Mouse (Mus musculus): ENCODE measurements at regions not wholly inside any gene's neighbourhood (a gene's known extent, or its start where the extent isn't known, plus 50 kb on each side); places are given as distances from the start of the nearest gene placed in this dataset.

DNA sequence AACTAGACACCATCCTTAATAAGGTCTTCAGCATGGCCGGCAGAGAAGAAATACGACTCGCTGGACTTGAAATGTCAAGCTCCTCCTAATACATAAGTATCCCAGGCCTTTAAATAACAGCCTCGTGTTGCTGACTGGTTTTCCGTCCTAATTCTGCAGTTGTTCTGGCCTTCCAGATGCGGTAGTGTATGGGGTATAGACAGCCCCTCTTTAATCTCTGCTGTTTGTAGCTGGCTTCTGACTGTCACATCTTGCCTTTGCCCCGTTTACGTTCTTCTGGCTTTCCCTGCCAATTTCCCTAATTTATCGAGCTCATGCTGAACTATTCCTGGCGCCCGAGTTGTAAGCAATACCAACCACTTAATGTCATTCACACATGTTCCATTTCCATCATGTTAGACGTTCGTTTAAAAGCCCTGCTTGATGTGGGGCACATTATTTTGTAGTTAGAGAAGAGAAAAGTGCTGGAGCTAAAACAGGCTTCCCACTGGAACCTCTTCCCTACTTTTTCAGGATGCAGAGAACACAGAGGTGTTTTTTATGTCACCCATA lies 1042.2 kb downstream of the Adgrl2 start:
- Histone ChIP-seq H3K27me3 (ENCODE audit: insufficient read depth, low read length) (no peaks in the 10 kb centered on the region), H3K9me3 (replicated peaks; ENCODE audit: low read length) (no peaks in the 10 kb centered on the region), H3K4me3 (replicated peaks; ENCODE audit: low read depth, low read length) (no peak overlapping the region), H3K9ac (ENCODE audit: low read depth, low read length) (no peak overlapping the region), H3K4me2 (ENCODE audit: low read length) (no peak overlapping the region), H3K27ac (no peak overlapping the region), H3K36me3 (ENCODE audit: insufficient read depth, low read length) (no peaks in the 10 kb centered on the region), H3K4me1 (replicated peaks; ENCODE audit: insufficient read depth, low read length) (no peaks in the 10 kb centered on the region)
- WGBS: 26% methylated on average over 13 of the region's 13 CpGs
- DNase-seq (ENCODE audit: low spot score) (peak; percentile 58), ATAC-seq (replicated peaks; ENCODE audit: low FRiP score, low read depth) (no peak)
- no peak for TF ChIP-seq CTCF (IDR thresholded peaks at IDR 0.05; ENCODE audit: low read depth)

DNA sequence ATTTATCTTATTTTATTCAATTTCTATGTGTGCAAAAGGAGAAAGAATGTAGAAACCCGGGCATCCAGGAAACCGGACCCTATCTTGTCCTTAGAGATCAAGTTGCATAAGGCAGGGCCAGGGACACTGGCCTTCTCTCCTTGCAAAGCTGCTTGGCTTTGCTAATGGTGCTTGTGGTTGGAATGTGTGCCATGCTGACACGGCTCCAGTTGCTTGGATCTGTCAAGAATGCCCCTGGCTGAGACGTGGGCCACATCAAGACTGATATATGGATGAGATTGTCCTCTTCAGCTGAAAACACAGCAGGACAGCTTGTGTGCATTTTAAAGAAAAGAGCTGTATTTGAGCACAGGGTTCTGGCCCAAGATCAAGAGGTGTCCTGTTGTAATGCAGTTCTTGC lies 1047.0 kb downstream of the Adgrl2 start:
- Histone ChIP-seq H3K4me1 (replicated peaks; ENCODE audit: insufficient read depth, low read length) (no peaks in the 10 kb centered on the region), H3K36me3 (ENCODE audit: insufficient read depth, low read length) (no peaks in the 10 kb centered on the region), H3K4me3 (replicated peaks; ENCODE audit: low read depth, low read length) (no peak overlapping the region), H3K9ac (ENCODE audit: low read depth, low read length) (no peak overlapping the region), H3K4me2 (ENCODE audit: low read length) (no peak overlapping the region), H3K9me3 (replicated peaks; ENCODE audit: low read length) (no peaks in the 10 kb centered on the region), H3K27me3 (ENCODE audit: insufficient read depth, low read length) (no peaks in the 10 kb centered on the region), H3K27ac (no peak overlapping the region)
- TF ChIP-seq CTCF (IDR thresholded peaks at IDR 0.05; ENCODE audit: low read depth): no peak
- DNase-seq (ENCODE audit: low spot score) (no peak), ATAC-seq (replicated peaks; ENCODE audit: low FRiP score, low read depth) (no peak)
- 46% methylated on average over 4 of the region's 4 CpGs for WGBS

DNA sequence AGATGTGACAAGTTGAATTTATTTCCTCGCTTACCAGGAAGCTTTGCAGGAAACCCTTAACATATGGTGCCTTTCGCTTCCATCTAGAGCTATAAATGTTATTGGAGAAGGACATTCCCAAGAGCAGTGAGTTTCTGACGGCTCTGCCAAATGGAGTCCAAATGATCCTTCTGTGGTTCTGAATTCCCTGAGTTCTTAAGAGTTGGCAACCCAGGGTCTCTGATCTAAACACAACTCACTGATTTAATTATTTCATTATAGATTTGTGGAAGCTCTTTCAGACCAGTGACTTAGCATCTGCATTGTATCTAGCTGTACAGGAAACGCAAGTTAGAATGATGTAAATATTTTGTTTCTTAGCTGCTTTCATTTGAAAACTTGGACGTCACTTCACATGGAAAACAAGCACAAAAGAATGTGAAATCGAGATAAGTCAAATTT lies 1059.5 kb downstream of the Adgrl2 start:
- no peak overlapping the region for H3K9ac ChIP-seq (ENCODE audit: low read depth, low read length)
- ATAC-seq (replicated peaks; ENCODE audit: low FRiP score, low read depth) (no peak), DNase-seq (ENCODE audit: low spot score) (peak; percentile 80)
- 44% methylated on average over 6 of the region's 6 CpGs for WGBS
- 0 out of 2 replicates have a peak overlapping the region, but pooled peaks have one; percentile 5 for H3K4me2 ChIP-seq (ENCODE audit: low read length)
- H3K9me3 ChIP-seq (replicated peaks; ENCODE audit: low read length): no peaks in the 10 kb centered on the region
- no peak overlapping the region for H3K4me3 ChIP-seq (replicated peaks; ENCODE audit: low read depth, low read length)
- H3K4me1 ChIP-seq (replicated peaks; ENCODE audit: insufficient read depth, low read length): no peaks in the 10 kb centered on the region
- no peak overlapping the region; the same call in 1 of the 2 replicates for H3K27ac ChIP-seq
- no peaks in the 10 kb centered on the region for H3K36me3 ChIP-seq (ENCODE audit: insufficient read depth, low read length)
- no peaks in the 10 kb centered on the region for H3K27me3 ChIP-seq (ENCODE audit: insufficient read depth, low read length)
- TF ChIP-seq CTCF (IDR thresholded peaks at IDR 0.05; ENCODE audit: low read depth): no peak

DNA sequence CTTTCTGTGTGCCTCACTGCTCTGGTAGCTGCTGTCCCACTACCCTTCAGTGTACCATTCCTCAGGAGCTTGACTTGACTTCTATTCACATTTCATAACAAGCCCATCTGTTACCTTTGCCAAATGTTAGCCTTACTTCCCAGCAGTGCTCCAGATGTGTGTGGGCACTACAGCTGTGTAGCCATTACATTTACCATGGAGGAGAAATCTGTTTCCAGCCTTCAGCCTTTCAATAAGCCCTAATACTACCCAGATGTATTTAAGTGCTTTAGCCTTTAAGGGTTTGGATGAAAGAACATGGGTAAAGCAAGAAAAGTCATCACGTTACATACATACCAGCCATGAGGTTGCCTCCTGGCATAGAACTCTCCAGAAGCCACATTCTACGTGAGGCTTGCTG lies 1068.0 kb downstream of the Ttll7 start:
- ATAC-seq (replicated peaks; ENCODE audit: low FRiP score, low read depth): no peak
- H3K36me3 ChIP-seq (ENCODE audit: insufficient read depth, low read length): no peaks in the 10 kb centered on the region
- H3K4me1 ChIP-seq (replicated peaks; ENCODE audit: insufficient read depth, low read length): no peaks in the 10 kb centered on the region
- no peaks in the 10 kb centered on the region for H3K27me3 ChIP-seq (ENCODE audit: insufficient read depth, low read length)
- no peak for TF ChIP-seq CTCF (IDR thresholded peaks at IDR 0.05; ENCODE audit: low read depth)
- H3K9me3 ChIP-seq (replicated peaks; ENCODE audit: low read length): no peaks in the 10 kb centered on the region
- WGBS: 93% methylated on average over 2 of the region's 2 CpGs
- DNase-seq (ENCODE audit: low spot score): no peak
- H3K4me3 ChIP-seq (replicated peaks; ENCODE audit: low read depth, low read length): no peak overlapping the region
- no peak overlapping the region for H3K9ac ChIP-seq (ENCODE audit: low read depth, low read length)
- no peak overlapping the region for H3K27ac ChIP-seq
- H3K4me2 ChIP-seq (ENCODE audit: low read length): no peak overlapping the region

DNA sequence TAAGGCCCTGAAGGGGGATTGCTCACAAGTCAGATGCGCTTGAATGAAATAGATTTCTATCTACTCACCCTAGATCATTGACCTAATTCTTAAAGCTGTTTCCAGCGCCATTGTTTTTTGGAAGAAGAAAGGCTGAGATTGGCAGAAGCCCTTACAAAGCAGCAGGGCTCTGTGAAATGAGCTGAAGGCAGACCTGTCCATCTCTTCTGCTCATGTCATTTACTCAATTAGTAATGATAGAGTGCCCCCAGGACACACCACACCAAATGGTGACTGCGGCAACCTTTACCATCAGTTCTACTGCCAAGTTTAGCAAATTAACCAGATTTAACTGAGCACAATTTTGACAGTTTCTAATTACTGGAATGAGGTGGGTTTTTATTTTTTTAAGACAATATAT lies 1067.5 kb downstream of the Ttll7 start:
- Histone ChIP-seq H3K9ac (ENCODE audit: low read depth, low read length) (no peak overlapping the region), H3K4me1 (replicated peaks; ENCODE audit: insufficient read depth, low read length) (no peaks in the 10 kb centered on the region), H3K27me3 (ENCODE audit: insufficient read depth, low read length) (no peaks in the 10 kb centered on the region), H3K36me3 (ENCODE audit: insufficient read depth, low read length) (no peaks in the 10 kb centered on the region), H3K27ac (no peak overlapping the region), H3K9me3 (replicated peaks; ENCODE audit: low read length) (no peaks in the 10 kb centered on the region), H3K4me3 (replicated peaks; ENCODE audit: low read depth, low read length) (no peak overlapping the region), H3K4me2 (ENCODE audit: low read length) (no peak overlapping the region)
- no peak for TF ChIP-seq CTCF (IDR thresholded peaks at IDR 0.05; ENCODE audit: low read depth)
- ATAC-seq (replicated peaks; ENCODE audit: low FRiP score, low read depth): no peak
- WGBS: 96% methylated on average over 3 of the region's 3 CpGs
- DNase-seq (ENCODE audit: low spot score): no peak

DNA sequence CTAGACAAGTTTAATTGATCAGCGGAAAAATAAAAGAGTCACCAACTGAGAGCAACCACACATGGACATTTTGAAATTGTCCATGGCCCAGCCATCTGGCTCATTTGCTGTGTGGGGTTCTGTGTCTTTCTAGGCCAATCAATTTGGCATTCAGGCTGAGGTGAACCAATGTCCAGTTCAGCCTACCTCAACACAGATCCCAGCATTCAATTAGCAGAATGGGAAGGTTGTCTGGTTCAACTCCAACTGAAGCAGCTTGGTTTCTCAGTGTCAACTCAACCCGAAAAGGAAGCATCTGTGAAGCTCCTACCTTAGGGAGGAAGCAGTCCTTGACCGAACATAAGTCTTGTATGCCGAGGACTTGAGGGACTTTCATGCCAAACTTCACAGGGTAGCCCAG lies 1067.0 kb downstream of the Ttll7 start:
- no peak overlapping the region for H3K4me3 ChIP-seq (replicated peaks; ENCODE audit: low read depth, low read length)
- no peak overlapping the region for H3K9ac ChIP-seq (ENCODE audit: low read depth, low read length)
- H3K27ac ChIP-seq: no peak overlapping the region
- WGBS: 91% methylated on average over 4 of the region's 4 CpGs
- H3K36me3 ChIP-seq (ENCODE audit: insufficient read depth, low read length): no peaks in the 10 kb centered on the region
- no peaks in the 10 kb centered on the region for H3K9me3 ChIP-seq (replicated peaks; ENCODE audit: low read length)
- no peaks in the 10 kb centered on the region for H3K4me1 ChIP-seq (replicated peaks; ENCODE audit: insufficient read depth, low read length)
- no peak for TF ChIP-seq CTCF (IDR thresholded peaks at IDR 0.05; ENCODE audit: low read depth)
- H3K27me3 ChIP-seq (ENCODE audit: insufficient read depth, low read length): no peaks in the 10 kb centered on the region
- no peak overlapping the region for H3K4me2 ChIP-seq (ENCODE audit: low read length)
- DNase-seq (ENCODE audit: low spot score) (no peak), ATAC-seq (replicated peaks; ENCODE audit: low FRiP score, low read depth) (no peak)

DNA sequence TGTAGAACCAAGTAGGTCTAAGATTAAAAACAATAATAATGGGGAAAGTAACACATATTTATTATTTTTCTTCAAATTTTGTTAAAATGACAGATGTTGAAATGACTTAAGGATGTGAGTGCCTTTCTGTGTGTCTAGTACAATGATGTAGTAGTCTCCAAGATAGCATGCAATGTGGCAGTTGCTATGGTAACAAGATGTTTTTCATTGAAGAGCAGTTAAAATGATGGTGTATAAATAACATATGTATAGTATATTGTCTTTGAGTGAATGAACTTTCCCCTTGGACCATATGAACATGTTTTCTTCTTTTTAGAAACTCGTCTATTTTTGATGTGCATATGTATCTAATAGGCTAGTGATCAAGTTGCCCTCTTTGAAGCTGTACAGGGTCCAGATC lies 1044.6 kb downstream of the Ttll7 start:
- 49% methylated on average over 1 of the region's 1 CpGs for WGBS
- H3K4me1 ChIP-seq (replicated peaks; ENCODE audit: insufficient read depth, low read length): no peaks in the 10 kb centered on the region
- H3K36me3 ChIP-seq (ENCODE audit: insufficient read depth, low read length): no peaks in the 10 kb centered on the region
- no peak overlapping the region for H3K4me3 ChIP-seq (replicated peaks; ENCODE audit: low read depth, low read length)
- H3K27me3 ChIP-seq (ENCODE audit: insufficient read depth, low read length): no peaks in the 10 kb centered on the region
- TF ChIP-seq CTCF (IDR thresholded peaks at IDR 0.05; ENCODE audit: low read depth): no peak
- H3K27ac ChIP-seq: no peak overlapping the region
- DNase-seq (ENCODE audit: low spot score) (no peak), ATAC-seq (replicated peaks; ENCODE audit: low FRiP score, low read depth) (no peak)
- no peaks in the 10 kb centered on the region for H3K9me3 ChIP-seq (replicated peaks; ENCODE audit: low read length)
- H3K4me2 ChIP-seq (ENCODE audit: low read length): no peak overlapping the region
- H3K9ac ChIP-seq (ENCODE audit: low read depth, low read length): no peak overlapping the region
